Mouse (Mus musculus): ENCODE measurements around the gene Mrtfa.

Mrtfa gene

DNA sequence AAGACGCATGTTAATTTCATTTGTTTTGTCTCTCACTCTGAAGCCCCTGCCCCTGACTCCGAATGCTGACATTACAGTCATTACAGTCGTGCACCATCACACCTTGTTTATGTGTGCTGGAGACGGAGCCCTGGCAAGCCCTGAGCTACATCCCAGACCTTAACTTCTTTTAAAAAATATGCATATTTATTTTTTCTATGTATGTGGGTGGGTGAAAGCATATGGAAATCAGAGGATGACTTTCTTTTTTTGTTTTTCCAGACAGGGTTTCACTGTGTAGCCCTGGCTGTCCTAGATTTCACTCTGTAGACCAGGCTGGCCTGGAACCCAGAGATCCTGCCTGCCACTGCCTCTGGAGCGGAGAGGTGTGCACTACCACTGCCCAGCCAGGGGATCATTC, 195.6 kb downstream of the Mrtfa start:
- DNase-seq (ENCODE audit: low spot score in 2 of 2) = no peak

DNA sequence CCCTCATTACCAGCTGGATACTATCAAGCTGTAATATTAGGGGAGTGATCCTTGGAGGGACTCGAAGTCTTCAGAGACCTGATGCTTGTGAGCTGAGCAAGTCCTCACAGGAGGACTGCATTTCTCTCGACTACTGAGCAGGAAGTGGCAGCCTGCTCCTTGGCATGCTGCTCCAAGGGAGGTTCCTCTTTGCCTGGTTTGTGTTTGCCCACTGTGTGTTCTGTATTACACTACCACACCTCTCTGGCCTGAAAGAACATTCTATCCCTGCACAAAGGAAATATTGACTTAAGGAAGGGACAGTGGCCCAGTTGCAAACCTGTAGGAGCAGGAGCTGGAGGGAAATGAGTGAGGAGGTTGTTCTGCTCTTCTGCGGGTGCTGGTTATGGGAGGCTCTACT, 200.8 kb downstream of the Mrtfa start:
- no peak for DNase-seq (ENCODE audit: low spot score in 2 of 2)

DNA sequence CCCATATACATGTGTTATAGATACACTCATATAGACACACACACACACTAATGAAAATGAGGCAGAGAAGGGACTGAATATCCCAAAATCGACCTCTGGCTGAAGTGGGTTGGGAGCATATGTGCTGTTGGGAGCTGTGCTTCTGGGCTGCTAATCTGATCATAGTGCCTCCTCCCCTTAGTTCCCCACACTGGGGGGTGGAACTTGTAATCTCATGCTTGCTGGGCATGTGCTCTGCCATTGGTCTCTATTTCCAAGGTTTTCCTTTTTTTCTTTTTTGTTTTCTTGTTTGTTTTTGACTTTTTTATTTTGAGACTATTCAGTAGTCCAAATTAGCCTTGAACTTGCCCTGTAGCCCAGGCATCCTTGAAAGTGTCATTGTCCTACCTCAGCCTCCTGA, 202.2 kb downstream of the Mrtfa start:
- no peak for DNase-seq (ENCODE audit: low spot score in 2 of 2)

DNA sequence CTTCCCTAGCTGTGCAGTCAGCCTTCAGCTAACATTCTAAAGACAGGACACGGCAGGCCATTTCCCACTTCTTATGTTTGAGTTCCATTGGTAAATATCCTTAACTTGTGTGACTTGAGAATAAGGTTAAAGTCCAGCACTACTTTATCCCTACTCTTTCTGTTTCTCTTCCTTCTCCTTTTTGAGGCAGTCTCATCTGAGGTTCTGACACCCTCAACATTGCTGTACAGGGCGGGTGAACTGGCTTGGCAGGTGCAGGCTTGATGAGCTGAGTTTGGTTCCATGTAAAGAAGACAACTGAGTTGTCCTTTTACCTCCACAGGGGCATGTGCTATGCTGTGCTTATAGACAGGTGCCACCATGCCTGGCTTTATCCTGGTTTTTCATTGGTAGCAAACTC, 207.3 kb downstream of the Mrtfa start:
- DNase-seq (ENCODE audit: low spot score in 2 of 2) = no peak

DNA sequence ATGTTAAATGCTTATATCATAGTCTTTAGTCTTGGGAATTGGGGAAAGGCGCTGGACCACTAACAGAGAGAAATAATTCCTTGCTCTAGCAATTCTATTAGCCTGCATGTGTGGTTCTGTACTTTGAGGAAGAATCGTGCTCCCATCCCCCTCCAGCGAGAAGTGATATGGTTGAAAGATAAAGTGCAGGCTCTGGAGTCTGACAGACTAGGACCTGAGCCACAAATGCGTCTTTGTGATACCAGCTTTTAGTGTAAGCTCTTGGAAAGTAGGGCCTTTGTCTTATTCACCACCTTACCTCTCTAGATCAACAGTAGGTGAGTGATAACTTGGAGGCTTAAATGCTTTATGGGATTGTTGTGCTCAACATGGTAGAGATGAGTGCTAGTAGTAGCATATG, 209.4 kb downstream of the Mrtfa start:
- no peak for DNase-seq (ENCODE audit: low spot score in 2 of 2)

DNA sequence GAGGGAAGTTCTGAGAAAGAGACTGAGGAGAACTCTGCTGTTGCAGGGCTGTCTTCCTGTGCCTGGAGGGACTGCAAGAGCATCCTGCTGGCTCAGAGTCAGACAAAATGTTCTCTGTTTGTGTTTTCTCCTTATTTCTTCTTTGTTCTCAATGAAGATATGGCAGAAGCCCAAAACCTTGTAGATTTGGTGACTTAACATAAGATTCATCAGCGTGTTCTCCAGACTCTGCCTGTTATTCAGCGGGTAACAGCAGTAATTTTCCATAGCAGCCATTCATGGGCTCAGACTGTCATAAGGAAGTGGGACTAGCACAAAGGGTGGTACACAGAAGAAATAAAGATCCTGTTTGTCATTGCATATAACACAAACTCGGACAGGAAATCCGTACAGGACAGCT, 210.9 kb downstream of the Mrtfa start:
- DNase-seq (ENCODE audit: low spot score in 2 of 2) = no peak

DNA sequence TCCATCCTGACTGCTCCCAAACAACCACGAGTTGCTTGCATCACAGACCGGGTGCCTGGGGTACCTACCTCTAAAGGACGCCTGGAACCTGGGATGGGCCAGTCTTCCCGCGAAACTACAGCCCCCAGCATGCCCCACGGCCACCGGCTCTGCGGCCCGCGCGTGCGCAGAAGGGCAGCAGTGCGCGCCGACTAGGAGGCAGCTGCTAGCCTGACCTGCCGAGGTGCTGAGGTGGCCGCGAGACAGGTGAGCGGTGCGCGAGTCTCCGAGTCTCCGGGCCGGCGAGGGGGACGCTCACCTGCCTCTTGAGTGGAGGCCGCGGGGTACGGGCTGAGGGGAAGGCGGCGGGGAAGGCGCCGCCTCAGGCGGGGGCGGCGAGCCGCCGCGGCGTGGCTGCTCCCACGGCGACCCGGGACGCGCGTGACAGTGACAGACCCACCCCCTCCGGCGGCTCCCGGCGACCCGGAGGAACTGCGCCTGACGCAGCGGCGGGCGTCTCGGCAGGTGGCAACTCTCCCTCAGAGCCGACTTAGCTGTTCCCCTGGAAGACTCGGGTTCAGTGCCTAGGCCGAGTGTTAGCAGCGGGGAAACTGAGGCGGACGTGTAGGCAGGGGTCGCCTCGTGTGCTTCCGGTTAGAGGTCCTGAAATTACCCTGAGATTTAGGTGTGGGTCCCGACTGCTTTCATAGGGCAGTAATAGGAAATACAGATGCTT, 212.8 kb downstream of the Mrtfa start, which contains the start of gene Sgsm3:
Gene Sgsm3 (plus strand): TSS at position 146 of the 715 bp plus-strand sequence.
- DNase-seq (ENCODE audit: low spot score in 2 of 2) = peak; percentile 71 to 82

DNA sequence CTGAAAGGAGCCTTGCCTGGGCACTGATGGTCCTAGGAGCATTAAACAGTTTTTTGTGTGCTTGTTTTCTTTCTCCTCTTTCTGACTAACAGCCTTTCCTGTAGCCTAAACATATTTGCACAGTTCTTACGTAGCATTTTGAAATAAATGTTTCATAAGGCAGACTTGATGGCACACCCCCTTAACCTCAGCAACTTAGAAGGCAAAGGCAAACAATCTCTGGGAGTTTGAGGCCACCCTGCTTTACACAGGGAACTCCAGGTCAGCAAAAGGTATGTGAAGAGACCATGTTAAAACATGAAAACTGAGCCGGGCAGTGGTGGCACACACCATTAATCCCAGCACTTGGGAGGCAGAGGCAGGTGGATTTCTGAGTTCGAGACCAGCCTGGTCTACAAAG, 214.9 kb downstream of the Mrtfa start:
- no peak for DNase-seq (ENCODE audit: low spot score in 2 of 2)

DNA sequence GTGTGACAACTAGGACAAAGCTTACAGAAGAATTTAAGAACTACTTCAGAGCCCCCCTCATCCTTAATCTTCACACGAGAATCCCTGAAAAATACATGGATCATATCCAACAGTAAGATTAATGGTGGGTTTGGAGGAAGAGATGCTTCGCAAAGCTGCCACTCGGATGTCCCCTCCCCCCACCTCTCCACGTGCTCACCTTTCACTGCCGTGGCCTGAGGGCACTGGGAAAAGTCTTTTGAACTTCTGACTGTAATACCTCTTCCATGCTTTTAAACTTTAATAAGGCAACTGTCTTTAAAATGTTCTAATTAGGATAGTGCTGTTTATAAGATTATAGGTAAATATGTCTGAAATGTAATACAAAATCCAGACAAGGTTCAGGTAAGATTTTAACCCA, 216.2 kb downstream of the Mrtfa start:
- DNase-seq (ENCODE audit: low spot score in 2 of 2) = no peak

DNA sequence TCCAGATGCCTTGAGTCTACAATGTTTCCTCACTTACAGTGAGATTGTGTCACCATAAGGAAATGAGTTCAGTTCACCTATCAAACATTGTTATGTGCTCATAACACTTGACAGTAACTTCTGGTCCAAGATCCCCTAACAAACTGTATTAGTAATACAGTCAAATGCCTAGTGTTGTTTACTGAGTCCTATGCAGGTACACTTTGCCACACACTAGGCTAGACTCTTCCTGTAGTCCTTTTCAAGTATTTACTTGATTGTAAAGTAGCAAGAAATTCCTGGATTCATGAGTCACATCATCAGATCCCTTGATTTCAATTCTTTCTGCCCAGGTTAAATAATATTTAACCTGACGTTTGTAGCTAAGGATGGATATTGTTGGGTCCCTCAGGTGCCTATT, 221.2 kb downstream of the Mrtfa start:
- DNase-seq (ENCODE audit: low spot score in 2 of 2) = no peak

Measured in right cerebral cortex, postnatal 36 days (tissue).